Mouse (Mus musculus) liver, postnatal 0 days (tissue): ENCODE results near the gene Atxn7l1. TPM values are rescaled to one million over a fixed set of nuclear protein-coding genes. Genes with fewer than 3 reads are reported as not detected.

ENCODE experiments used
- ATAC-seq: fragments of 200-750 bp; cut with Nextera tagmentation; 2 replicates; pipeline ENCODE4 v1.8.0; 2017; ENCODE audit warnings: mild to moderate bottlenecking, moderate library complexity
- DNase-seq: peaks from one replicate; pipeline ENCODE4 v3.0.0-alpha.2; 2016
- H3K27ac ChIP-seq: fragments of 300-500 bp; sonication (generic); 2 replicates; pipeline ENCODE4 v1.5.1; 2014; ENCODE audit warnings: antibody characterized with exemption, moderate library complexity, mild to moderate bottlenecking, low read depth
- H3K27me3 ChIP-seq: fragments of 300-500 bp; sonication (generic); 2 replicates; pipeline ENCODE4 v1.6.1; 2014; ENCODE audit warnings: low read length, control low read depth, mixed read lengths; ENCODE audit not compliant: insufficient read depth
- H3K36me3 ChIP-seq: fragments of 300-500 bp; sonication (generic); replicated peaks from 2 replicates; pipeline ENCODE4 v1.6.1; 2014; ENCODE audit warnings: mild to moderate bottlenecking, control low read depth, low read length, moderate library complexity, mixed read lengths; ENCODE audit not compliant: insufficient read depth
- H3K4me1 ChIP-seq: fragments of 300-500 bp; sonication (generic); 2 replicates; pipeline ENCODE4 v1.6.1; 2014; ENCODE audit warnings: antibody characterized with exemption, mild to moderate bottlenecking, control low read depth; ENCODE audit not compliant: insufficient read depth
- H3K4me2 ChIP-seq: fragments of 300-500 bp; sonication (generic); 2 replicates; pipeline ENCODE4 v1.6.1; 2014; ENCODE audit warnings: low read depth, mild to moderate bottlenecking, low read length, moderate library complexity, mixed read lengths
- H3K4me3 ChIP-seq: fragments of 300-500 bp; sonication (generic); 2 replicates; pipeline ENCODE4 v1.5.1; 2014; ENCODE audit warnings: low read depth, low read length
- H3K9ac ChIP-seq: fragments of 300-500 bp; sonication (generic); replicated peaks from 2 replicates; pipeline ENCODE4 v1.6.1; 2014; ENCODE audit warnings: mild to moderate bottlenecking, moderate library complexity
- H3K9me3 ChIP-seq: fragments of 300-500 bp; sonication (generic); 2 replicates; pipeline ENCODE4 v1.6.1; 2016; ENCODE audit warnings: mild to moderate bottlenecking, control low read depth, low read length, mixed read lengths
- CTCF ChIP-seq: sonication (generic); IDR thresholded peaks from 2 replicates; pipeline ENCODE4 v1.5.1; 2016; ENCODE audit warnings: antibody characterized with exemption, low read depth
- EP300 ChIP-seq: IDR thresholded peaks from 2 replicates; pipeline ENCODE4 v1.6.1; 2016; ENCODE audit warnings: antibody characterized with exemption, low read depth, mild to moderate bottlenecking
- WGBS: fragments of 180-500 bp; shearing (Covaris S2); extraction: QIAGEN DNeasy Blood & Tissue Kit; methylation state at CpG from one replicate; pipeline ENCODE4 v1.1.7; 2014; ENCODE audit not compliant: insufficient replicate concordance; 5-methylcytosine and 5-hydroxymethylcytosine counted together
- polyA plus RNA-seq: library from polyadenylated mRNA; unstranded; fragments of >200 nt; fragmentation: Nextera tagmentation; extraction: Ambion mirVana; gene quantifications from 2 replicates; pipeline ENCODE4 v1.2.1, GENCODE M21; 2015

The Atxn7l1 gene
- polyA plus RNA-seq, 1 experiment from 2014 or later, result 8.5 TPM

DNA sequence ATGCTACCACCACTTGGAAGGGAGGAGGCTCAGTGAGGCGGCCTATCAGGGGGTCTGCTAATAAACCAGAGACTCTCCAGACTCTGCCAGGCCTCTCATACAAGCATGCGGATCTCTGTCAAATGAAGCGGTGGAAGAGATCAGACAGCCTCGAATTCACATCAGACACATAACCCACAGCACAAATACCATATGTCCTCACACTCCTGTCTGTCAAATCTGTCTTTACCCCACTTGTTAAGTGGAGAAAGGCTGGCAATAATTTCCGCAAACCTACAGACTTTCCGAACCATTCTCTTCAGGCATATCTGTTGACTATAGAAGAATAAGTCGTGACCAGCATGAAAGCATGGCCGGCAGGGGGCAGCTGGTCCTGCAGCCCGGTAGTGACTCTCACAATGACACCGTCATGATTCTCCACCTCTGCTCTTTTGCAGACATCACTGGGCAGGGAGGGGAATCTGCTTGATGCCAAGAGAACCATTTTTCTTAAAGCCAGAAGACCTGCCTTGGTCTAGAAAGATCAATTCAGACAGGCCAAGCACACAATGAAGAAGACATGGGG lies 189.2 kb downstream of the Atxn7l1 start:
- peaks cover 65% of the 10 kb centered on the region for H3K36me3 ChIP-seq
- WGBS, result 78% methylated on average over 10 of the region's 10 CpGs
- H3K9ac ChIP-seq, result no peak overlapping the region
- no peak overlapping the region for H3K4me3 ChIP-seq
- H3K27me3 ChIP-seq, result no peaks in the 10 kb centered on the region
- H3K9me3 ChIP-seq, result no peaks in the 10 kb centered on the region
- no peak overlapping the region for H3K4me2 ChIP-seq
- ATAC-seq (no peak), DNase-seq (no peak)
- TF ChIP-seq EP300, result no peak
- peak; percentile 52 for TF ChIP-seq CTCF
- H3K27ac ChIP-seq, result no peak overlapping the region
- peaks cover 23% of the 10 kb centered on the region for H3K4me1 ChIP-seq

DNA sequence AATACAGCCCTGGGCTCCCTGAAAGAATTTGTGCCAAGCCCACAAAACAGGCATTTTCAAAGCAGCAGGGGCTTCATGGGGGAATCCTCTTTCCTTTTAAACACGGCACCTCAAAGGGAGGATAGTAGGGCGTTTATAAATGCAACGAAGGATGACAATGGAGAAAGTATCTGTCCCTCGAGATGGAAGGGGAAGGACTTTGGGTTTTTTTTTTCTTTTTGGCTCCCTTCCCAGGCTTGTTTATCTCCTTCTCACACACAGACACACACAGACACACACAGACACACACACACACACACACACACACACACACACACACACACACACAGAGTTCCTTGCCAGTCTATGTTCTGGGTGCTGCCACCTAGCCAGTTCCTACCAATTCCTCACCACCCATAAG lies 189.8 kb downstream of the Atxn7l1 start:
- TF ChIP-seq CTCF (no peak), EP300 (peak; percentile 15; the same call in 1 of the 2 replicates)
- no peak overlapping the region for H3K9ac ChIP-seq
- WGBS, result 53% methylated on average over 4 of the region's 4 CpGs
- peaks cover 24% of the 10 kb centered on the region for H3K4me1 ChIP-seq
- H3K27me3 ChIP-seq, result no peaks in the 10 kb centered on the region
- H3K9me3 ChIP-seq, result no peaks in the 10 kb centered on the region
- H3K27ac ChIP-seq, result no peak overlapping the region
- ATAC-seq (no peak), DNase-seq (no peak)
- no peak overlapping the region for H3K4me3 ChIP-seq
- H3K36me3 ChIP-seq, result peaks cover 65% of the 10 kb centered on the region
- no peak overlapping the region for H3K4me2 ChIP-seq

DNA sequence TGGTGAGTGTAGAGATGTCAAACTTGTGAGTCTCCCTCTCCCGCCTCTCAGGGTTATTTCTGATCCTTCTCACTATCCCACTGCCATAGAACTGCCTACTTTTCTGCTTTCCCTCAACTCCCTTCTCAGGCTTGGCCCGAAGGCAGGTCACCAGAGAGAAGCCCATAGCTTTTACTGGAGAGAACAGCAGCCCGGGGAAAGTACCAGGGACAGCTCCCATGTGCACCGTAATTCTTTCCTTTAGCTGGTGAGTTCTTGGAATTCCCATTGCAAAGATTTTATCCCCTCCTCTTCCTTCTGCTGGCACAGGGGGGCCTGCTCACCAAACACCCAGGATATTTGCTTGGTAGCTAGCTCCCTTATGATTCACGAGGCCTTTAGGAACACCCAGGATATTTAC lies 190.7 kb downstream of the Atxn7l1 start:
- Histone ChIP-seq H3K9ac (no peak overlapping the region), H3K4me2 (no peak overlapping the region), H3K36me3 (peaks cover 61% of the 10 kb centered on the region), H3K27me3 (no peaks in the 10 kb centered on the region), H3K27ac (no peak overlapping the region), H3K4me1 (peaks cover 28% of the 10 kb centered on the region), H3K9me3 (no peaks in the 10 kb centered on the region), H3K4me3 (no peak overlapping the region)
- ATAC-seq (no peak), DNase-seq (no peak)
- WGBS, result 69% methylated on average over 5 of the region's 5 CpGs
- TF ChIP-seq EP300 (no peak), CTCF (no peak)

DNA sequence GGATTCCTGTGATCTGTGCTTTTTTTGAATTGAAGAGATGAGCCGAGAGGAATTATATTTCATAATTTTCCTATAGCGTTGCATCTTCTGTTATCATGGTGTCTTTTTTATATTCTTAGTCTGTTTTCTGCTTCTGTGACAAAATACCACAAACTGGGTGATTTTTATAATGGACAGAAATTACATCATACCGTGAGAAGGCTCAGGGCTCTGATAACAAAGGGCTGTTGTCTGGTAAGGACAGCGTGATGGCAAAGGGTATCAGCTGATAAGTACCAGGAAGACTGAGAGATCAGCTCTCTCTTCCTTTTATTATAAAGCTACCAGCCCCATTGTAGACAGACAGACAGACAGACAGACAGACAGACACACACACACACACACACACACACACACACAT lies 192.3 kb downstream of the Atxn7l1 start:
- DNase-seq (no peak), ATAC-seq (no peak)
- Histone ChIP-seq H3K4me2 (no peak overlapping the region), H3K9ac (no peak overlapping the region), H3K36me3 (peaks cover 59% of the 10 kb centered on the region), H3K27ac (no peak overlapping the region), H3K4me3 (no peak overlapping the region), H3K4me1 (peaks cover 19% of the 10 kb centered on the region), H3K9me3 (no peaks in the 10 kb centered on the region), H3K27me3 (no peaks in the 10 kb centered on the region)
- no peak for TF ChIP-seq CTCF
- no peak for TF ChIP-seq EP300
- WGBS, result 76% methylated on average over 4 of the region's 4 CpGs

DNA sequence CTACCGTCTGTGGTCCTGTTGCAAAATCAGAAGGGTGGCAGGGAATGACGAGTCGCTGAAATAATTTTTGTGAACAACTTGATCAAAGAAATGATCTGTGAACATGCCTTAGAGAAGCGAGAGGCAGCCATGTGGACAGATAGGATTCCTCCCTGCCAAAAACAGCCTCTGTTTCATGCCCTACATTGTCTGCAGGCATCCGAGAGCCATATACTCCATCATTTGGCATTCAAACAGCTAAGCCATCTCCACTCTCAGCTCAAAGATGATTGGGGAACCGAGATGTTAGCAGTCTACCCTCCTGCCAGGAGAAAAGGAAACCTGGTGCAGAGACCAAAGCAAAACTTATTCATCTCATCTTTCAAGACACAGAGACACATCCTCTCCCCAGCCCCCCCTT lies 193.2 kb downstream of the Atxn7l1 start:
- no peak for DNase-seq
- no peak overlapping the region for H3K4me3 ChIP-seq
- no peak for ATAC-seq
- WGBS, result 85% methylated on average over 6 of the region's 6 CpGs
- H3K9ac ChIP-seq, result no peak overlapping the region
- no peaks in the 10 kb centered on the region for H3K9me3 ChIP-seq
- peaks cover 11% of the 10 kb centered on the region for H3K4me1 ChIP-seq
- H3K4me2 ChIP-seq, result no peak overlapping the region
- no peak overlapping the region for H3K27ac ChIP-seq
- TF ChIP-seq CTCF, result no peak
- TF ChIP-seq EP300, result no peak
- H3K27me3 ChIP-seq, result no peaks in the 10 kb centered on the region
- H3K36me3 ChIP-seq, result peaks cover 59% of the 10 kb centered on the region

DNA sequence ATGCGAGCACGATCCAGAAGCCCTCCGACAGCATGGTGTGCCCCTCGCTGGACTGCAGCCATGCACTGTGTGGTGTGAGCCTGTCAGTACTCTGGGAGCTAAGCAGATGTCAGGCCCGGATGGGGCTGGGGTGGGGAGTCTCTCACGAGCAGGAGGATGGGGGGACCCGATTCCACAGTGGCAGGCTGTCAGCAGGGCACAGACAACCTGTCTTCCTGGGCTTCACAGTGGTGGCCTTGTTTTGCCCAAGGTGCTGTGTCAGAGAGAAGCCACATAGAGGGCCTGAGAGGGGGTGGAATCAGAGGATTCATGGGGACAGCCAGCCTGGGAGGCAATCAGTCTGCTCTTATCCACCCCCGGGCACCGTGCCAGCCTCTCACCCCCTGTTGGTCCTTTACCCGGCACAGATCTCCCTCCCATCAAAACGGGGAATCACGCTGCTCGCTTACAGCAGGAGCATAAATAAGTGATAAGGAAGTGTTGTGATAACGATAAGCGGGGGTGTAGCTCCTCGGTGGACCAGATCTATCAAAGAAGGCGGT lies 193.9 kb downstream of the Atxn7l1 start:
- 69% methylated on average over 17 of the region's 17 CpGs for WGBS
- Histone ChIP-seq H3K4me2 (no peak overlapping the region), H3K9me3 (no peaks in the 10 kb centered on the region), H3K9ac (no peak overlapping the region), H3K27me3 (no peaks in the 10 kb centered on the region), H3K27ac (no peak overlapping the region), H3K36me3 (peaks cover 65% of the 10 kb centered on the region), H3K4me1 (peaks cover 5% of the 10 kb centered on the region), H3K4me3 (no peak overlapping the region)
- DNase-seq (no peak), ATAC-seq (no peak)
- TF ChIP-seq EP300 (no peak), CTCF (no peak)
